Mouse (Mus musculus): ENCODE measurements at regions not wholly inside any gene's neighbourhood (a gene's known extent, or its start where the extent isn't known, plus 50 kb on each side); places are given as distances from the start of the nearest gene placed in this dataset.

DNA sequence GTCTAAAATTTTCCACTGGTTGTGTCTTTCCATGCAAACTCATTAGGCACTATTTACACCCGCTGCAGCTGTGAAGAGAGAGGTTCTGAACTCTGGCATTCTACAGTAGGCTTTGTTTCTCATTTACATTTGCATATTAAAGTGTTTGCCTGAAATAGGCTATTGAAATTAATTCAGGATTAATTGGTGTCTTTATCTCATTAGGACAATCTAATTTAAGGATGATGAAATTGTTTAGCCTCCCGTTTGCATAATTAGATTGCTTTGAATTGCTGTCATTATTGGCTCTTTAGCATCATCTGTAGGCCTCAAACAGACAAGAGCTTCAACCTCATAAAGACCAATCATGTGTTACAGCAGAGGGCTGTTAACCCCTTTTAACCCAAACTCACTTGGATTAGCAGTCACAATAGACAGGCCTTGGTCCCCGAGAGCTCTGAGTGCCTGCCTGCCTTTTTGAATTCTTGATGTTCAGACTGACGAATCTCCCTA, 476.7 kb upstream of the Pbx1 start:
- Histone ChIP-seq H3K4me3 (replicated peaks; ENCODE audit: low read length) (no peak overlapping the region), H3K9me3 (ENCODE audit: low read length) (no peaks in the 10 kb centered on the region), H3K4me1 (replicated peaks; ENCODE audit: low read depth, low read length) (no peaks in the 10 kb centered on the region), H3K36me3 (ENCODE audit: insufficient read depth, low read length) (no peaks in the 10 kb centered on the region), H3K27me3 (ENCODE audit: insufficient read depth, low read length) (no peaks in the 10 kb centered on the region)
- no peak for TF ChIP-seq NANOG (IDR thresholded peaks at IDR 0.05; ENCODE audit: borderline replicate concordance, low read length)
- TF ChIP-seq CTCF (conservative IDR thresholded peaks at IDR 0.05; ENCODE audit: low read length): no peak
- no peak for TF ChIP-seq POU5F1 (IDR thresholded peaks at IDR 0.05; ENCODE audit: borderline replicate concordance, low read length)

DNA sequence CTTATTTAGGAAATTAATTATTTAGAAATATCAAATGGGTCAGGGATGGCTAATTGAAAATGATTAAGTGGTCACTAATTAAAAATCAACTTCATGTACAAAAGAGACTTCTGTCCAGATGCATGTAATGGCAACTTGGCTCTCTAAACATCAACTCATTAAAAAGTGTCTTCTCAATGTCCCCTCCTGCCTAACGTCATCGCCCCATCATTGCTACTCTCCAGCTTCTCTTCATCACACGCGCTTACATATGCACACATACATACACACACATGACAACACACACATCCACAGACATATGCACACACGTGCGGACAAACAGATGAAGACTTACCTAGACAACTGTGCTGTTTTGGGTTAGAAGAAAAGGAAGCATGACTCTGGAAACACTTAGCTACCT, 476.1 kb upstream of the Pbx1 start:
- H3K9me3 ChIP-seq (ENCODE audit: low read length): no peaks in the 10 kb centered on the region
- H3K36me3 ChIP-seq (ENCODE audit: insufficient read depth, low read length): no peaks in the 10 kb centered on the region
- H3K4me1 ChIP-seq (replicated peaks; ENCODE audit: low read depth, low read length): no peaks in the 10 kb centered on the region
- H3K27me3 ChIP-seq (ENCODE audit: insufficient read depth, low read length): no peaks in the 10 kb centered on the region
- no peak overlapping the region for H3K4me3 ChIP-seq (replicated peaks; ENCODE audit: low read length)
- TF ChIP-seq NANOG (IDR thresholded peaks at IDR 0.05; ENCODE audit: borderline replicate concordance, low read length) (no peak), CTCF (conservative IDR thresholded peaks at IDR 0.05; ENCODE audit: low read length) (no peak), POU5F1 (IDR thresholded peaks at IDR 0.05; ENCODE audit: borderline replicate concordance, low read length) (no peak)

DNA sequence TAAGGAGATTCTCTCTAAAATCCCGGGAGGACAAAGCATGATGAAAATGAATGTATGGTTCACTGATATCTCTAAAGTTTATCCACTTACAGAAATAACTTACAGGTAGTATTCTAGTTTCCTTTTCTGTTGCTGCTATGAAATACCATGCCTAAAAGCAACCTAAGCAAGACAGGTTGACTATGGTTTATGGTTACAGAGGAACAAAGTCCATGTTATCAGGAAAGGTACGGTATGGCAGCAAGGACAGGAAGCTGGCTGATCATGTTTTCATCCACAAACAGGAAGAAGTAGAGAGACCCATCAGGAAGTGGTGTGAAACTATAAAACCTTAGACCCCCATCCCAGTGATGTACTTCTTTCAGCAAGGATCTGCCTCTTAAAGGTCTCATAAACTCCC, 466.4 kb upstream of the Pbx1 start:
- Histone ChIP-seq H3K4me3 (replicated peaks; ENCODE audit: low read length) (no peak overlapping the region), H3K9me3 (ENCODE audit: low read length) (no peaks in the 10 kb centered on the region), H3K36me3 (ENCODE audit: insufficient read depth, low read length) (no peaks in the 10 kb centered on the region), H3K27me3 (ENCODE audit: insufficient read depth, low read length) (no peaks in the 10 kb centered on the region), H3K4me1 (replicated peaks; ENCODE audit: low read depth, low read length) (no peaks in the 10 kb centered on the region)
- TF ChIP-seq CTCF (conservative IDR thresholded peaks at IDR 0.05; ENCODE audit: low read length) (no peak), NANOG (IDR thresholded peaks at IDR 0.05; ENCODE audit: borderline replicate concordance, low read length) (no peak), POU5F1 (IDR thresholded peaks at IDR 0.05; ENCODE audit: borderline replicate concordance, low read length) (no peak)

DNA sequence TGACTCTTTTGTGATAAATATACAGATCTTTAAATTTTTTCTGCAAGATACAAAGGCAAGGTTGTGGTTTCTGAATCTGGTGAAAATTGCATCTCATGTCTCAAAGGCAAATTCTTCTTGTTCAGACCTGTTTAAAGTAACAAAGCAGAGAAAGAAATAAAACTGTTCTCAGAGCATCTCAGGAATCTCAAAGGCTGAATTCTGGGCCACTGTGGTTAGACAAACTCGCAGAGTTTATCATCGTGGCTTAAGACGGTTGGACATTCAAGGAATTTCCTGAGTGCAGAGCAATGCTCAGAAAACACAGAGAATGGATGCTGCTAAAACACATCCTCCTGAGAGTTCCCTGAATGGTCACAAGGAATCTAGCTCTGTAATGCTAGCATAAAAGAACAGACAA, 429.5 kb upstream of the Pbx1 start:
- no peaks in the 10 kb centered on the region for H3K36me3 ChIP-seq (ENCODE audit: insufficient read depth, low read length)
- H3K9me3 ChIP-seq (ENCODE audit: low read length): no peaks in the 10 kb centered on the region
- no peak for TF ChIP-seq CTCF (conservative IDR thresholded peaks at IDR 0.05; ENCODE audit: low read length)
- no peak for TF ChIP-seq NANOG (IDR thresholded peaks at IDR 0.05; ENCODE audit: borderline replicate concordance, low read length)
- no peak for TF ChIP-seq POU5F1 (IDR thresholded peaks at IDR 0.05; ENCODE audit: borderline replicate concordance, low read length)
- H3K4me3 ChIP-seq (replicated peaks; ENCODE audit: low read length): no peak overlapping the region
- no peaks in the 10 kb centered on the region for H3K4me1 ChIP-seq (replicated peaks; ENCODE audit: low read depth, low read length)
- no peaks in the 10 kb centered on the region for H3K27me3 ChIP-seq (ENCODE audit: insufficient read depth, low read length)

DNA sequence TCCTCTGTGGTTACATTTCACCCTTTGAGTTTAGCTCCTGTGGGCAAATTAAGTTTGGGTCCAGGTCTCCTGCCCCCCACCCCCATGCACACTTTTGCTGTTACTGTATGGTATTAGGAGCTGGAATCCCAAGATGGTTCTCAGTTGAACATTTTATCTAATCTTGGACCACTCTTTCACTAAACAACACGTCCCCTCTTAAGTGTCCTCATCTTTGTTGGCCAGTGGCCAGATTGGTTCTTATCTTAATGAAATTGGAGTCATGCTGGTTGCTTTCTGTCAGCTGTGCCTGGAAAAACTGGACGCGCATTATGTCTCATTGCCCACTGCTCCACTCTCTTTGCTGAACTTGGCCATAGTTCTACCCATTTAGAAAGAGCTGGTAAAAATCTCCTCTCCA, 391.1 kb upstream of the Pbx1 start:
- H3K36me3 ChIP-seq (ENCODE audit: insufficient read depth, low read length): no peaks in the 10 kb centered on the region
- TF ChIP-seq NANOG (IDR thresholded peaks at IDR 0.05; ENCODE audit: borderline replicate concordance, low read length): no peak
- TF ChIP-seq CTCF (conservative IDR thresholded peaks at IDR 0.05; ENCODE audit: low read length): no peak
- no peak for TF ChIP-seq POU5F1 (IDR thresholded peaks at IDR 0.05; ENCODE audit: borderline replicate concordance, low read length)
- H3K27me3 ChIP-seq (ENCODE audit: insufficient read depth, low read length): no peaks in the 10 kb centered on the region
- no peaks in the 10 kb centered on the region for H3K9me3 ChIP-seq (ENCODE audit: low read length)
- H3K4me1 ChIP-seq (replicated peaks; ENCODE audit: low read depth, low read length): no peaks in the 10 kb centered on the region
- H3K4me3 ChIP-seq (replicated peaks; ENCODE audit: low read length): no peak overlapping the region

DNA sequence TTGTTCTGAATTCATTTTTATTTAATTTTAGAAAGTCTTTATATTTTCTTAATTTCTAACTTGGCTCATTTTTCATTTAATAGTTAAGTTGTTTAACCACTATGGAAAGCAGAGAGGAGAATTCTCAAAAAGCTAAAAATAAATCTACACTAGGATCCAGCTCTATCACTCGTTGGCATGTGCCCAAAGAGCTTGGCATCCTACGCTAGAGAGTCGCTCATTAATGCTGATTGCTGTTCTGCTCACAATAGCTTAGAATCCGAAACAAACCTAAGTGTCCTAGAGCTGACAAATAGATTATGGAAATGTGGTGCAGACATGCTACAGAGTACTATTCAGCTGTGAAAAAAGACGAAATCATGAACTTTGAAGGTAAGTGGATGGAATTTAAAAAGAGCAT, 386.3 kb upstream of the Pbx1 start:
- H3K4me3 ChIP-seq (replicated peaks; ENCODE audit: low read length): no peak overlapping the region

DNA sequence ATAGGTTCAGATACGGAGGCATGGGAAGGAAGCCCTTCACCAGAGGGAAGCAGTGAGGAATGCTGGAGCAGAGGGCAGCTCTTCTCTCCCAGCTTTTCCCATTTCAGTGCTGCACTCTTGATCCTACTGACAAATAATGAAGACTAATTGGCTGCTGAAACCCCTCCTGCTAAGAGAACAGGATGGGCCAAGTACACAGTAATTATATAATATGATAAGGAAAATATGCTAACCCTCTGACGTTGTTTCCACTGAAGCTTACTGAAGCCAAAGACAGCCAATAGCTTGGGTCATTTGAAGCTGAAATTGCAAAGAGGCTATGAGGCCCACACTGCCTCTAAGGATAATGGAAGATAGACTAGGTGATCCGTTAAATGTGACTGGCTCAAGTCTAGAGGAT, 375.0 kb upstream of the Pbx1 start:
- Histone ChIP-seq H3K4me1 (replicated peaks; ENCODE audit: low read depth, low read length) (no peaks in the 10 kb centered on the region), H3K9me3 (ENCODE audit: low read length) (no peaks in the 10 kb centered on the region), H3K4me3 (replicated peaks; ENCODE audit: low read length) (no peak overlapping the region), H3K36me3 (ENCODE audit: insufficient read depth, low read length) (no peaks in the 10 kb centered on the region), H3K27me3 (ENCODE audit: insufficient read depth, low read length) (no peaks in the 10 kb centered on the region)
- TF ChIP-seq POU5F1 (IDR thresholded peaks at IDR 0.05; ENCODE audit: borderline replicate concordance, low read length) (no peak), CTCF (conservative IDR thresholded peaks at IDR 0.05; ENCODE audit: low read length) (no peak), NANOG (IDR thresholded peaks at IDR 0.05; ENCODE audit: borderline replicate concordance, low read length) (no peak)

More for the DNA sequence above, 386.3 kb upstream of the Pbx1 start:
- TF ChIP-seq NANOG (IDR thresholded peaks at IDR 0.05; ENCODE audit: borderline replicate concordance, low read length) (no peak), POU5F1 (IDR thresholded peaks at IDR 0.05; ENCODE audit: borderline replicate concordance, low read length) (no peak), CTCF (conservative IDR thresholded peaks at IDR 0.05; ENCODE audit: low read length) (no peak)
- Histone ChIP-seq H3K9me3 (ENCODE audit: low read length) (no peaks in the 10 kb centered on the region), H3K36me3 (ENCODE audit: insufficient read depth, low read length) (no peaks in the 10 kb centered on the region), H3K27me3 (ENCODE audit: insufficient read depth, low read length) (no peaks in the 10 kb centered on the region), H3K4me1 (replicated peaks; ENCODE audit: low read depth, low read length) (no peaks in the 10 kb centered on the region)

DNA sequence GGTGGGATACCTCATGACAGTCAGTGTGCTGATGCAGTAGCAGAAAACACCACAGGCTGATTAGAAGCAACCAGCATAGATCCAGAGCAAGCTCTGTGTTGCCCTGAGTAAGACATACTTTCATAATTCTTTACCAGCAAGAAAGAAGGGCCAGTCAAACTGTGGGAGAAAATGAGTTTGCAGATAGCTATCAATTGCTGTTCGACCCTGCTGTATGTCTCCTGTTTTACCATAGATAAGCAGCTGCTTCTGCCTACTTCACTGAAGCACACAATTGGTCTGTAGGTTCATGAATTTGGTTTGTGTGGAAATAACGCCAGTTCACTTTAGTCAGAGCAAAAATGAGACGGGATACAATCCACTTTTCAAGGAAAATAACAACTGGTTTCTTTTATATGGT, 373.4 kb upstream of the Pbx1 start:
- TF ChIP-seq POU5F1 (IDR thresholded peaks at IDR 0.05; ENCODE audit: borderline replicate concordance, low read length) (no peak), CTCF (conservative IDR thresholded peaks at IDR 0.05; ENCODE audit: low read length) (no peak), NANOG (IDR thresholded peaks at IDR 0.05; ENCODE audit: borderline replicate concordance, low read length) (no peak)
- Histone ChIP-seq H3K9me3 (ENCODE audit: low read length) (no peaks in the 10 kb centered on the region), H3K4me1 (replicated peaks; ENCODE audit: low read depth, low read length) (no peaks in the 10 kb centered on the region), H3K4me3 (replicated peaks; ENCODE audit: low read length) (no peak overlapping the region), H3K36me3 (ENCODE audit: insufficient read depth, low read length) (no peaks in the 10 kb centered on the region), H3K27me3 (ENCODE audit: insufficient read depth, low read length) (no peaks in the 10 kb centered on the region)

DNA sequence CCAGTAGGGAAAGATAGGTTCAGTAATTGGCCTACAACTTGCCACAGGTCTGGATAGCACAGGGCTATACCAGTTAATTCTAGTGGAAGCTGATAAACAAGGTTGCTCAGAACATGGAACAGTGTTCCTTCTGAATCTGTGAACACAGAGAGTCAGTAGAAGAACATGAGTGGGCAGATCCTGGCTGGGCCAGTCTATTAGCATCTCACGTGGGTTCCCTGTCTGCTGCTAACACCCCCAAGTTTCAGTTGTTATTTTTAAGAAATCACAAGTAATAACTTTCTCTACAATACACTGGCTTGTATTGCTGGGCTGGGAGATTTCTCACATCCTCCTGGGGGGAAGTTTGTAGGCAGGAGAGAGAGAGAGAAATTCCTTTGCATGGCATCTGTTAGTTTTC, 369.0 kb upstream of the Pbx1 start:
- Histone ChIP-seq H3K9me3 (ENCODE audit: low read length) (no peaks in the 10 kb centered on the region), H3K27me3 (ENCODE audit: insufficient read depth, low read length) (no peaks in the 10 kb centered on the region), H3K4me3 (replicated peaks; ENCODE audit: low read length) (no peak overlapping the region), H3K4me1 (replicated peaks; ENCODE audit: low read depth, low read length) (no peaks in the 10 kb centered on the region), H3K36me3 (ENCODE audit: insufficient read depth, low read length) (no peaks in the 10 kb centered on the region)
- TF ChIP-seq POU5F1 (IDR thresholded peaks at IDR 0.05; ENCODE audit: borderline replicate concordance, low read length): no peak

Measured in E14TG2a.4 (cell line).